19 mouse cellular contexts compared by ENCODE assay signal in the genomic region with DNA sequence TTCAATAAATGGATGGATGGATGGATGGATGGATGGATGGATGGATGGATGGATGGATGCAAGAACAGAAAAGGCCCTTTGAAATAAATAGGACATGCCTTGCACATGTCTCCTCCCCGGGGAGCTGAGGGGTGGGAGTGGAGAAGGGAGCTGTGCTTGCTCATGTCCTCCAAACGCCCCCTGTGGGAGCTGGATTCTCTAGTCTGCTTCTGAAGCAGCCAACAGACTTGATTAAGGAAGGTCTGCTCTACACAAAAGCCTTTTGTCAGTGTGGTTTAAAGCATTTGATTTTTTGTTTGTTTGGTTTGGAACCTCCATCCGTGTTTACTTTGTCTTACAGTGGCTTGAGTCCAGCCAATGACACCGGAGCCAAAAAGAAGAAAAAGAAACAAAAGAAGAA. TPM values are rescaled to one million over a fixed set of nuclear protein-coding genes. Genes with fewer than 3 reads are reported as not detected.
DNase-seq lines count a peak whose midpoint lies in the region; ATAC-seq and TF ChIP-seq lines count a peak whose summit lies in the region.
"Had no signal": no experiment of that assay in that cellular context is flagged by ENCODE, and none has a peak within 500 bp of the region (broad histone marks: within the 10 kb centered on the region; RNA-seq: fewer than 3 reads in every experiment).

No protein-coding gene starts in this region.

- H3K9ac ChIP-seq in midbrain, embryonic 14.5 days (replicated peaks; ENCODE audit: low read length) = no peak overlapping the region
- no peak overlapping the region for H3K9ac ChIP-seq in midbrain, embryonic 15.5 days
- H3K9ac ChIP-seq: embryonic facial prominence, embryonic 15.5 days; forebrain, embryonic 13.5 days; heart, embryonic 15.5 days; liver, embryonic 14.5 days; neural tube, embryonic 12.5 days had no signal

- ATAC-seq in midbrain, embryonic 14.5 days (ENCODE audit: low FRiP score, low TSS enrichment) = no peak
- no peak for ATAC-seq in midbrain, embryonic 15.5 days (replicated peaks)
- ATAC-seq in erythroblast, adult 5-6 weeks (replicated peaks; ENCODE audit: low FRiP score, poor library complexity, severe bottlenecking) = no peak
- ATAC-seq: forebrain, embryonic 13.5 days; inflammation-experienced regulatory T-cells, adult 6 months had no signal

- H3K9me3 ChIP-seq in midbrain, embryonic 14.5 days (ENCODE audit: control insufficient read depth, low read length) = no peaks in the 10 kb centered on the region
- H3K9me3 ChIP-seq in midbrain, embryonic 15.5 days = no peaks in the 10 kb centered on the region
- H3K9me3 ChIP-seq: embryonic facial prominence, embryonic 15.5 days; forebrain, embryonic 13.5 days; heart, embryonic 15.5 days; hindbrain, embryonic 10.5 days; neural tube, embryonic 12.5 days had no signal

- intact Hi-C loops in gastrocnemius, adult 2 months (cut with DNase I) = no loop called here
- intact Hi-C loops in gastrocnemius, postnatal 36 days (cut with DNase I) = no loop called here

- no peaks in the 10 kb centered on the region for H3K27me3 ChIP-seq in midbrain, embryonic 14.5 days (ENCODE audit: control insufficient read depth, insufficient read depth, low read length)
- H3K27me3 ChIP-seq in midbrain, embryonic 15.5 days (replicated peaks) = no peaks in the 10 kb centered on the region
- H3K27me3 ChIP-seq: embryonic facial prominence, embryonic 15.5 days; forebrain, embryonic 13.5 days; heart, embryonic 15.5 days; neural tube, embryonic 12.5 days had no signal

- H3K36me3 ChIP-seq in midbrain, embryonic 14.5 days (ENCODE audit: control insufficient read depth, insufficient read depth, low read length) = peaks cover 50% of the 10 kb centered on the region
- peaks cover 35% of the 10 kb centered on the region for H3K36me3 ChIP-seq in midbrain, embryonic 15.5 days (replicated peaks)

- no peaks in the 10 kb centered on the region for H3K4me1 ChIP-seq in midbrain, embryonic 14.5 days (ENCODE audit: control insufficient read depth, insufficient read depth, low read length)
- no peaks in the 10 kb centered on the region for H3K4me1 ChIP-seq in midbrain, embryonic 15.5 days
- H3K4me1 ChIP-seq: embryonic facial prominence, embryonic 15.5 days; forebrain, embryonic 13.5 days; hindbrain, embryonic 10.5 days; neural tube, embryonic 12.5 days had no signal

- H3K4me3 ChIP-seq in gastrocnemius, adult 2 months = no peak overlapping the region
- H3K4me3 ChIP-seq in midbrain, embryonic 14.5 days (replicated peaks; ENCODE audit: low read depth, low read length) = no peak overlapping the region
- H3K4me3 ChIP-seq in midbrain, embryonic 15.5 days = no peak overlapping the region
- H3K4me3 ChIP-seq: embryonic facial prominence, embryonic 15.5 days; forebrain, embryonic 13.5 days; heart, embryonic 15.5 days; hindbrain, embryonic 10.5 days; neural tube, embryonic 12.5 days had no signal

- no peak overlapping the region for H3K4me2 ChIP-seq in midbrain, embryonic 14.5 days (ENCODE audit: low read length)
- H3K4me2 ChIP-seq in midbrain, embryonic 15.5 days = no peak overlapping the region
- H3K4me2 ChIP-seq: embryonic facial prominence, embryonic 15.5 days; forebrain, embryonic 13.5 days; heart, embryonic 15.5 days; neural tube, embryonic 12.5 days had no signal

- TF ChIP-seq CTCF in gastrocnemius, adult 2 months (IDR thresholded peaks at IDR 0.05) = no peak

- WGBS in midbrain, embryonic 14.5 days = 75% methylated on average over 4 of the region's 4 CpGs
- 72% methylated on average over 4 of the region's 4 CpGs for WGBS in midbrain, embryonic 15.5 days

- peak; percentile 28 for DNase-seq in gastrocnemius, adult 2 months
- DNase-seq in gastrocnemius, postnatal 36 days = no peak
- peak; percentile 32 for DNase-seq in midbrain, embryonic 14.5 days
- peak; percentile 82 for DNase-seq in R1 (ENCODE audit: low read depth, low spot score)
- no peak for DNase-seq in ovary, postnatal 10 days (ENCODE audit: low spot score)
- DNase-seq: adrenal gland, postnatal 25 days; cerebellum, adult 8-10 months; right cerebral cortex, postnatal 4 days; thymus, postnatal 4 days had no signal

- no peak overlapping the region for H3K27ac ChIP-seq in gastrocnemius, adult 2 months
- no peak overlapping the region for H3K27ac ChIP-seq in midbrain, embryonic 14.5 days (replicated peaks; ENCODE audit: low read depth, low read length)
- no peak overlapping the region for H3K27ac ChIP-seq in midbrain, embryonic 15.5 days
- H3K27ac ChIP-seq: embryonic facial prominence, embryonic 15.5 days; forebrain, embryonic 13.5 days; heart, embryonic 15.5 days; hindbrain, embryonic 10.5 days; liver, embryonic 14.5 days; neural tube, embryonic 12.5 days had no signal

RNA-seq across cellular contexts. Expression of gene Dcakd, which starts 14.7 kb away (rescaled TPM):
- 10 to 100 TPM; 12.4 to 25.8 TPM for total RNA-seq in gastrocnemius, adult 2 months (2021)
- 10 to 100 TPM; 16.2 to 19.8 TPM for total RNA-seq in gastrocnemius, postnatal 36 days (2021)
- polyA plus RNA-seq in midbrain, embryonic 14.5 days (2014; fragmentation: Nextera tagmentation; extraction: Ambion mirVana) = 183 and 209 TPM in 2 replicates
- 182 and 184 TPM in 2 replicates for polyA plus RNA-seq in midbrain, embryonic 15.5 days (2015; fragmentation: Nextera tagmentation; extraction: Ambion mirVana)
- total RNA-seq in erythroblast, adult 5-6 weeks (2015; ENCODE audit: low replicate concordance) = 16.3 and 25.5 TPM in 2 replicates
- total RNA-seq in erythroblast, adult 5-6 weeks (2017; ENCODE audit: low replicate concordance) = 6.8 and 26.4 TPM in 2 replicates

RNA-seq across cellular contexts. Expression of gene Nmt1, which starts 14.8 kb away (rescaled TPM):
- 10 to 100 TPM; 43.8 to 51.9 TPM for total RNA-seq in gastrocnemius, adult 2 months (2021)
- total RNA-seq in gastrocnemius, postnatal 36 days (2021) = 10 to 100 TPM; 44.6 to 47.2 TPM
- polyA plus RNA-seq in midbrain, embryonic 14.5 days (2014; fragmentation: Nextera tagmentation; extraction: Ambion mirVana) = 30.7 and 38.0 TPM in 2 replicates
- polyA plus RNA-seq in midbrain, embryonic 15.5 days (2015; fragmentation: Nextera tagmentation; extraction: Ambion mirVana) = 26.8 and 35.5 TPM in 2 replicates
- 17.8 and 31.3 TPM in 2 replicates for total RNA-seq in erythroblast, adult 5-6 weeks (2015; ENCODE audit: low replicate concordance)
- total RNA-seq in erythroblast, adult 5-6 weeks (2017; ENCODE audit: low replicate concordance) = 16.9 and 17.3 TPM in 2 replicates

RNA-seq across cellular contexts. Expression of gene Plcd3, which starts 58.6 kb away (rescaled TPM):
- total RNA-seq in gastrocnemius, adult 2 months (2021) = 1 to 10 TPM; 4.6 to 5.9 TPM
- total RNA-seq in gastrocnemius, postnatal 36 days (2021) = 1 to 10 TPM; 3.8 to 4.0 TPM
- 0.92 and 1.8 TPM in 2 replicates for polyA plus RNA-seq in midbrain, embryonic 14.5 days (2014; fragmentation: Nextera tagmentation; extraction: Ambion mirVana)
- polyA plus RNA-seq in midbrain, embryonic 15.5 days (2015; fragmentation: Nextera tagmentation; extraction: Ambion mirVana) = 3.0 and 3.8 TPM in 2 replicates
- not detected in 2 replicates for total RNA-seq in erythroblast, adult 5-6 weeks (2015; ENCODE audit: low replicate concordance)
- 0.70 and 1.0 TPM in 2 replicates for total RNA-seq in erythroblast, adult 5-6 weeks (2017; ENCODE audit: low replicate concordance)
- total RNA-seq: monocyte, adult 5-6 weeks had no signal
- polyA plus RNA-seq: inflammation-experienced regulatory T-cells, adult 6 months had no signal

RNA-seq across cellular contexts. Expression of gene Acbd4, which starts 58.7 kb away (rescaled TPM):
- 10 to 100 TPM; 24.2 to 28.6 TPM for total RNA-seq in gastrocnemius, adult 2 months (2021)
- total RNA-seq in gastrocnemius, postnatal 36 days (2021) = 10 to 100 TPM; 26.8 to 31.1 TPM
- 8.0 and 8.4 TPM in 2 replicates for polyA plus RNA-seq in midbrain, embryonic 14.5 days (2014; fragmentation: Nextera tagmentation; extraction: Ambion mirVana)
- 9.7 and 11.1 TPM in 2 replicates for polyA plus RNA-seq in midbrain, embryonic 15.5 days (2015; fragmentation: Nextera tagmentation; extraction: Ambion mirVana)
- total RNA-seq in erythroblast, adult 5-6 weeks (2015; ENCODE audit: low replicate concordance) = 6.7 and 15.3 TPM in 2 replicates
- total RNA-seq in erythroblast, adult 5-6 weeks (2017; ENCODE audit: low replicate concordance) = 25.0 TPM in 2 replicates

Comparison
In these comparisons a context has a peak if more than half of its experiments do, and no peak if none do; other contexts are left out.
1. DNase-seq: peak in gastrocnemius, adult 2 months (single experiment), midbrain, embryonic 14.5 days (single experiment) and R1 (single experiment); none in gastrocnemius, postnatal 36 days (0 of 2) and ovary, postnatal 10 days (single experiment).